Mouse (Mus musculus) stomach, postnatal 0 days (tissue): ENCODE measurements around the gene Mucl3.

Experiments used
- CTCF ChIP-seq: IDR thresholded peaks from 2 replicates; pipeline ENCODE4 v1.5.1; 2016; ENCODE audit warnings: antibody characterized with exemption, low read depth, mild to moderate bottlenecking, moderate library complexity
- EP300 ChIP-seq: optimal IDR thresholded peaks from 2 replicates; pipeline ENCODE3; 2016; ENCODE audit warnings: antibody characterized with exemption

- TF ChIP-seq CTCF (no peak), EP300 (no peak)
Observed at GRCm38 (mm10) chr17:35681986-35682385, 38.5 kb upstream of the Mucl3 start.
